Comparison of ENCODE assay signal across 11 mouse cellular contexts in the genomic region with DNA sequence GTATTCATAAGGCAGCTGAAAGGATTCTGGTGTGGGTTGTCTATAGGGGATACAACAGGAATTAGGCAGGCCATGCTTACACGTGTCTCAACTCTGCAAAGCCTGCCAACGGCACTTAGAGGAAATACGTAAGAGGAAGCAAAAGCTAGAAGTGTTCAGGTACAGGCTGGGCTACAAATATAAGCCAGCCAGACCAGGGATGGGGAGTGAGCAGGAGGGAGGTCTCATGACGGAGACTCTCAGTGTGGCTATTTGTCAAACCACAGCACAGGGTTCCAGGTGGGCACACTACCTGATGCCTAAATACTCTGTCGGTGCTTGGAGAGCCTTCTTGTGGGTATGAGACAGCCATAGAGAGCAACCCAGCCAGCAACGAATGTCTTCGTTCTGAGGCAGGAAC.
DNase-seq lines count a peak whose midpoint lies in the region; ATAC-seq and TF ChIP-seq lines count a peak whose summit lies in the region.
"Had no signal": no experiment of that assay in that cellular context is flagged by ENCODE, and none has a peak within 500 bp of the region (broad histone marks: within the 10 kb centered on the region; RNA-seq: fewer than 3 reads in every experiment).

No protein-coding gene starts in this region.

- H3K27me3 ChIP-seq in heart, embryonic 12.5 days (replicated peaks), result no peaks in the 10 kb centered on the region
- no peaks in the 10 kb centered on the region for H3K27me3 ChIP-seq in lung, postnatal 0 days (replicated peaks; ENCODE audit: insufficient read depth, low read length)
- no peaks in the 10 kb centered on the region for H3K27me3 ChIP-seq in intestine, embryonic 14.5 days (replicated peaks; ENCODE audit: control insufficient read depth, insufficient read depth, low read length)
- H3K27me3 ChIP-seq in splenic B cell, adult 2 months (ENCODE audit: control insufficient read depth, insufficient read depth, low read length, poor library complexity, severe bottlenecking), result no peaks in the 10 kb centered on the region

- no peak for TF ChIP-seq EP300 in lung, postnatal 0 days (IDR thresholded peaks at IDR 0.05)

- intact Hi-C loops in heart, postnatal 10 days (cut with DNase I), result loop anchor here (2.0 to 5.0 kb wide), 2 partner anchors 64 to 105 kb away; no protein-coding TSS in a partner anchor

- TF ChIP-seq CTCF in lung, postnatal 0 days (IDR thresholded peaks at IDR 0.05), result no peak

- H3K9ac ChIP-seq in heart, embryonic 12.5 days, result 0 out of 2 replicates have a peak overlapping the region, but pooled peaks have one; percentile 13
- no peak overlapping the region for H3K9ac ChIP-seq in lung, postnatal 0 days (replicated peaks; ENCODE audit: low read depth)
- no peak overlapping the region for H3K9ac ChIP-seq in intestine, embryonic 14.5 days (ENCODE audit: low read length)

- no peak for ATAC-seq in heart, embryonic 12.5 days (ENCODE audit: insufficient number of reproducible peaks, low FRiP score)
- ATAC-seq in lung, postnatal 0 days, result no peak
- ATAC-seq in intestine, embryonic 14.5 days (replicated peaks; ENCODE audit: low FRiP score, low TSS enrichment, low read depth), result no peak
- no peak for ATAC-seq in activated CD4-positive, CD25-positive, alpha-beta regulatory T cell, adult 4 months
- ATAC-seq: CD4-positive, CD25-positive, alpha-beta regulatory T cell, adult 4 months had no signal

- peak overlapping the region; percentile 81 for H3K27ac ChIP-seq in heart, embryonic 12.5 days (ENCODE audit: poor library complexity, severe bottlenecking)
- peak overlapping the region; percentile 52 for H3K27ac ChIP-seq in lung, postnatal 0 days (ENCODE audit: low read length)
- peak overlapping the region; percentile 62 for H3K27ac ChIP-seq in intestine, embryonic 14.5 days (ENCODE audit: low read depth)

- H3K4me1 ChIP-seq in heart, embryonic 12.5 days (replicated peaks), result peaks cover 73% of the 10 kb centered on the region
- peaks cover 47% of the 10 kb centered on the region for H3K4me1 ChIP-seq in lung, postnatal 0 days (ENCODE audit: insufficient read depth, low read depth, low read length)
- H3K4me1 ChIP-seq in intestine, embryonic 14.5 days (replicated peaks; ENCODE audit: control insufficient read depth, insufficient read depth, low read length), result peaks cover 46% of the 10 kb centered on the region

- H3K36me3 ChIP-seq in heart, embryonic 12.5 days, result no peaks in the 10 kb centered on the region
- H3K36me3 ChIP-seq in lung, postnatal 0 days (ENCODE audit: insufficient read depth, low read length), result no peaks in the 10 kb centered on the region
- H3K36me3 ChIP-seq in intestine, embryonic 14.5 days (ENCODE audit: control insufficient read depth, insufficient read depth, low read length), result no peaks in the 10 kb centered on the region
- H3K36me3 ChIP-seq in splenic B cell, adult 2 months (ENCODE audit: control insufficient read depth, insufficient read depth, low read length, poor library complexity, severe bottlenecking), result no peaks in the 10 kb centered on the region

- H3K9me3 ChIP-seq in heart, embryonic 12.5 days (replicated peaks), result no peaks in the 10 kb centered on the region; the same call in 1 of the 2 replicates
- H3K9me3 ChIP-seq in lung, postnatal 0 days (ENCODE audit: low read length), result no peaks in the 10 kb centered on the region
- H3K9me3 ChIP-seq in intestine, embryonic 14.5 days (ENCODE audit: control insufficient read depth, low read length), result 0 out of 2 replicates have a peak, but pooled peaks cover 8% of the 10 kb centered on the region

- H3K4me3 ChIP-seq in heart, embryonic 12.5 days, result no peak overlapping the region
- H3K4me3 ChIP-seq in lung, postnatal 0 days (ENCODE audit: low read depth, low read length), result no peak overlapping the region
- H3K4me3 ChIP-seq in intestine, embryonic 14.5 days (ENCODE audit: low read depth, low read length), result no peak overlapping the region

- 61% methylated on average over 7 of the region's 7 CpGs for WGBS in heart, embryonic 12.5 days
- WGBS in lung, postnatal 0 days, result 44% methylated on average over 7 of the region's 7 CpGs
- WGBS in intestine, embryonic 14.5 days, result 75% methylated on average over 7 of the region's 7 CpGs

- no peak for DNase-seq in heart, postnatal 10 days
- DNase-seq in lung, postnatal 0 days (ENCODE audit: low spot score), result no peak
- DNase-seq in lung, postnatal 4 days, result no peak
- DNase-seq in intestine, embryonic 14.5 days (ENCODE audit: low spot score), result no peak
- DNase-seq in splenic B cell, adult 2 months (ENCODE audit: low read depth, low spot score), result peak; percentile 33
- no peak for DNase-seq in cerebellum, adult 8-10 months
- DNase-seq: right cerebral cortex, postnatal 14 days; thymus, postnatal 4 days had no signal

- H3K4me2 ChIP-seq in heart, embryonic 12.5 days, result no peak overlapping the region
- H3K4me2 ChIP-seq in lung, postnatal 0 days (replicated peaks; ENCODE audit: low read depth, low read length), result no peak overlapping the region
- no peak overlapping the region for H3K4me2 ChIP-seq in intestine, embryonic 14.5 days (ENCODE audit: low read length)
